14 mouse cellular contexts compared by ENCODE assay signal in the genomic region with DNA sequence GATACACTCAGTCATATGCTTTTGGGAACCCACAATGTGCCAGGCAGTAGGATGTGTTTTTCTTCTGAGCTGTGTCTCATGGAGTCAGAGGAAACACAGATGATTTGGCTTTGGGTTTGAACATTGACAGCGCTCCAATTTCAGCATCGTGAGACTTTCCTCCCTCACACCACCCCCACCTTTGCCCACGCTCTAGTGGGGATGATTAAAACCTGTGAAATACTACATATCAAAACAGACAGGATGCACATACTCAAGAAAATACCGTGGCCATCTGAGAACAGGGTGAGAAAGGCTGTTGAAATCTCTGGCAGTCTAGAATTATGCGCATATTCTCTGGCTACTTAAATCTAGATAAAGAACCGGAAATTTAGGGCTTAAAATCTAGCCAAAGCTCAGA.
A peak's percentile ranks its signal among the peaks of the same experiment; 100 is the strongest.
DNase-seq lines count a peak whose midpoint lies in the region; ATAC-seq lines count a peak whose summit lies in the region.
"Had no signal": no experiment of that assay in that cellular context is flagged by ENCODE, and none has a peak within 500 bp of the region (broad histone marks: within the 10 kb centered on the region; RNA-seq: fewer than 3 reads in every experiment).

No protein-coding gene starts in this region.

- 44% methylated on average over 6 of the region's 6 CpGs for WGBS in forebrain, embryonic 14.5 days
- WGBS in forebrain, embryonic 10.5 days = 83% methylated on average over 6 of the region's 6 CpGs
- 71% methylated on average over 6 of the region's 6 CpGs for WGBS in liver, embryonic 12.5 days (ENCODE audit: insufficient replicate concordance)

- no peaks in the 10 kb centered on the region for H3K9me3 ChIP-seq in forebrain, embryonic 14.5 days (replicated peaks; ENCODE audit: control insufficient read depth, low read length)
- H3K9me3 ChIP-seq in forebrain, embryonic 10.5 days = no peaks in the 10 kb centered on the region
- no peaks in the 10 kb centered on the region for H3K9me3 ChIP-seq in liver, embryonic 12.5 days (replicated peaks)
- H3K9me3 ChIP-seq: limb, embryonic 15.5 days had no signal

- no peak overlapping the region for H3K4me3 ChIP-seq in forebrain, embryonic 14.5 days (ENCODE audit: low read depth, low read length)
- no peak overlapping the region for H3K4me3 ChIP-seq in forebrain, embryonic 10.5 days
- no peak overlapping the region for H3K4me3 ChIP-seq in liver, embryonic 12.5 days
- H3K4me3 ChIP-seq: heart, adult 2 months; limb, embryonic 15.5 days had no signal

- no peaks in the 10 kb centered on the region for H3K36me3 ChIP-seq in forebrain, embryonic 14.5 days (ENCODE audit: control insufficient read depth, insufficient read depth, low read length)
- no peaks in the 10 kb centered on the region for H3K36me3 ChIP-seq in forebrain, embryonic 10.5 days (replicated peaks)
- H3K36me3 ChIP-seq in liver, embryonic 12.5 days = no peaks in the 10 kb centered on the region
- H3K36me3 ChIP-seq: limb, embryonic 15.5 days had no signal

- intact Hi-C loops in heart, postnatal 25 days (cut with DNase I) = no loop called here

- H3K4me2 ChIP-seq in forebrain, embryonic 14.5 days (ENCODE audit: low read length) = no peak overlapping the region
- no peak overlapping the region for H3K4me2 ChIP-seq in liver, embryonic 12.5 days
- H3K4me2 ChIP-seq: limb, embryonic 15.5 days; midbrain, embryonic 11.5 days had no signal

- H3K9ac ChIP-seq in forebrain, embryonic 14.5 days (ENCODE audit: low read length) = no peak overlapping the region
- no peak overlapping the region for H3K9ac ChIP-seq in liver, embryonic 12.5 days
- H3K9ac ChIP-seq: limb, embryonic 15.5 days had no signal

- peak; percentile 79 for ATAC-seq in forebrain, embryonic 14.5 days
- no peak for ATAC-seq in liver, embryonic 12.5 days

- no peaks in the 10 kb centered on the region for H3K27me3 ChIP-seq in forebrain, embryonic 14.5 days (replicated peaks; ENCODE audit: control insufficient read depth, insufficient read depth, low read length)
- H3K27me3 ChIP-seq in forebrain, embryonic 10.5 days (ENCODE audit: poor library complexity, severe bottlenecking) = no peaks in the 10 kb centered on the region
- H3K27me3 ChIP-seq in liver, embryonic 12.5 days (replicated peaks) = no peaks in the 10 kb centered on the region
- H3K27me3 ChIP-seq: limb, embryonic 15.5 days had no signal

- H3K27ac ChIP-seq in forebrain, embryonic 14.5 days (ENCODE audit: low read depth, low read length) = no peak overlapping the region
- no peak overlapping the region for H3K27ac ChIP-seq in forebrain, embryonic 10.5 days
- no peak overlapping the region for H3K27ac ChIP-seq in liver, embryonic 12.5 days
- H3K27ac ChIP-seq: heart, adult 2 months; limb, embryonic 15.5 days had no signal

- DNase-seq in forebrain, embryonic 14.5 days (ENCODE audit: low spot score) = peak; percentile 63
- no peak for DNase-seq in forebrain, embryonic 10.5 days (ENCODE audit: extremely low spot score, low spot score)
- peak; percentile 62 for DNase-seq in layer of hippocampus, adult 11-12 months (ENCODE audit: low spot score)
- DNase-seq in left cerebral cortex, adult 9 months (ENCODE audit: low spot score in 2 of 2) = peak; percentile 45 to 78
- DNase-seq in right cerebral cortex, postnatal 4 days = peak; percentile 29
- DNase-seq in heart, postnatal 25 days (ENCODE audit: low spot score) = no peak
- no peak for DNase-seq in thymus, postnatal 25 days
- DNase-seq: adrenal gland, postnatal 14 days; heart, adult 2 months; heart, postnatal 14 days; kidney, postnatal 10 days had no signal

- no peaks in the 10 kb centered on the region for H3K4me1 ChIP-seq in forebrain, embryonic 14.5 days (ENCODE audit: control insufficient read depth, insufficient read depth, low read length)
- no peaks in the 10 kb centered on the region for H3K4me1 ChIP-seq in forebrain, embryonic 10.5 days
- H3K4me1 ChIP-seq in liver, embryonic 12.5 days = no peaks in the 10 kb centered on the region
- H3K4me1 ChIP-seq: limb, embryonic 15.5 days had no signal

Comparison
In these comparisons a context has a peak if more than half of its experiments do, and no peak if none do; other contexts are left out.
1. DNase-seq: peak in forebrain, embryonic 14.5 days (single experiment), layer of hippocampus, adult 11-12 months (single experiment), left cerebral cortex, adult 9 months (2 of 2) and right cerebral cortex, postnatal 4 days (single experiment); none in forebrain, embryonic 10.5 days (single experiment), heart, postnatal 25 days (single experiment) and thymus, postnatal 25 days (single experiment).